Mouse (Mus musculus): ENCODE results near the gene Exph5. TPM values are rescaled to one million over a fixed set of nuclear protein-coding genes. Genes with fewer than 3 reads are reported as not detected.
A peak's percentile ranks its signal among the peaks of the same experiment; 100 is the strongest.

The Exph5 gene
- polyA plus RNA-seq, 1 experiment from 2014 or later: 0.46 TPM

- Histone ChIP-seq H3K9ac (no peak overlapping the region), H3K4me3 (no peak overlapping the region), H3K36me3 (no peaks in the 10 kb centered on the region), H3K4me2 (no peak overlapping the region), H3K27me3 (replicated peaks) (peaks cover 8% of the 10 kb centered on the region; the same call in 1 of the 2 replicates), H3K9me3 (replicated peaks) (no peaks in the 10 kb centered on the region), H3K4me1 (0 out of 2 replicates have a peak, but pooled peaks cover 5% of the 10 kb centered on the region), H3K27ac (no peak overlapping the region)
- no peak for ATAC-seq
- WGBS (ENCODE audit: insufficient replicate concordance): 53% methylated on average over 3 of the region's 3 CpGs
Observed at GRCm38 (mm10) chr9:53378171-53378570, 76.7 kb downstream of the Exph5 start.

GRCm38 (mm10) chr9:53380595-53380994, 79.1 kb downstream of the Exph5 start:
- WGBS (ENCODE audit: insufficient replicate concordance): 32% methylated on average over 2 of the region's 2 CpGs

DNA sequence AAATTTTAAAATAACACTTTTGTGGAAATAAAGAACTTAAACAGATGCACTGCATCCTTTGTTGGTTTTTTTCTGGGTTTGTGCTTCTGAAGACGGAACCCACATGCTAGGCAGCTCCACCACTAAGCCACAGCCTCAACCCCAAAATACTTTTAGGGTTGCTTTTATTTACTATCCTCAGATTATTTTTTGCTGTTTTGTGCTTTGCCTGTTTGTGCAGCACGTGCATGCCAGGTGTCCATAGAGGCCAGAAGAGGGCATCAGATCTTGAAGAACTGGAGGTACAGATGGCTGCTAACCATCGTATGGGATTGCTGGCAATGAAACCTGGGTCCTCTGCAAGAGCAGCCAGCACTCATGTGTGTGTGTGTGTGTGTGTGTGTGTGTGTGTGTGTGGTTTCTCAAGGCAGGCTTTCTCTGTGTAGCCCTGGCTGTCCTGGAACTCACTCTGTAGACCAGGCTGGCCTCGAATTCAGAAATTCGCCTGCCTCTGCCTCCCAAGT, 79.7 kb downstream of the Exph5 start:
- Histone ChIP-seq H3K9me3 (replicated peaks) (no peaks in the 10 kb centered on the region), H3K27ac (no peak overlapping the region), H3K4me1 (peaks cover 16% of the 10 kb centered on the region), H3K36me3 (no peaks in the 10 kb centered on the region), H3K9ac (no peak overlapping the region), H3K27me3 (replicated peaks) (peaks cover 23% of the 10 kb centered on the region), H3K4me2 (no peak overlapping the region), H3K4me3 (no peak overlapping the region)
- WGBS (ENCODE audit: insufficient replicate concordance): 68% methylated on average over 5 of the region's 5 CpGs
- no peak for ATAC-seq

More at GRCm38 (mm10) chr9:53380595-53380994, 79.1 kb downstream of the Exph5 start:
- H3K4me1 ChIP-seq: peaks cover 16% of the 10 kb centered on the region
- H3K27ac ChIP-seq: no peak overlapping the region
- H3K36me3 ChIP-seq: no peaks in the 10 kb centered on the region
- peaks cover 23% of the 10 kb centered on the region for H3K27me3 ChIP-seq (replicated peaks)
- no peaks in the 10 kb centered on the region for H3K9me3 ChIP-seq (replicated peaks)
- no peak for ATAC-seq
- H3K9ac ChIP-seq: no peak overlapping the region
- no peak overlapping the region for H3K4me2 ChIP-seq
- no peak overlapping the region for H3K4me3 ChIP-seq

DNA sequence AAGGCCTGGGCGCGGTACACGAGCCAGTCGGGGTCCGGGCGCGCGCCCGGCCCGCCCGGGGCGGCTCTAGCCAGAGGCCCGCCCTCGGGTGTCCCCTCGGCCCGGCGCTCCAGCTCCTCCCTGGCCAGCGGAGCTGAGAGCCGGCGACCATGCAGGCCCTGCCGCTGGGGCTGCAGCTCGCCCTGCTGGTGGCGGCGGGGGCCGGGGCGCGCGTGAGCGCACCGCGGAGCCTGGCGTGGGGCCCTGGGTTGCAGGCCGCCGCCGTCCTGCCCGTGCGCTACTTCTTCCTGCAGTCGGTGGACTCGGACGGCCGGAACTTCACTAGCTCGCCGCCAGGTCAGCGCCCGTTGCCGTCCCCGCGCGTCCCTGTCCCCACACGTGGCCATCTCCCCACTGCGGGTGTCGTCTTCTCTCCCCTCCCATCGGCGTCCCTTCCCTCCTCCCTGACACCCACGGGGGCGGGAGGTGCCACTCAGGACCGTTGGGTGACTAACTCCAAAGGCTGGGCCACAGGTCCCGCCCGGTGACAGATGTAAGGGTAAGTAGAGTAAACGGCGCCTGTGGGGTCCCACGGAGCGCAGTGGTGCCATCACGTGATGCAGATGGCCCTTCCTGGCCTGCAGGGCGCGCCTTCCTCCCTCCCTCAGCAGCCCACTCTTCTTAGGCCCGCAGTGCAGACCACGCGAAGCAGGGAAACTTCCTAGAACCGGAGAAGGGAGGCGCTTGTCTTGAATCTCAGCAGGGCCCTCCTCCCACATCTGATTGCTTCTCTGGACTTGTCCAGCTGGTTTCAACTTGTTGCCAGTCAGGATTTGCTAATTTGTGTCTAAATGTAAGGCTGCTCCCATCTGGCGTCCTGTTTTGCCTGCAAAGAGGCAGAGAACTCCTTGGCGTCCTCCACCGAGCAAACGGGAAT, 82.7 kb downstream of the Exph5 start, which contains the start of gene Kdelc2:
TSS of gene Kdelc2 (plus strand) at position 75 of the 916 bp plus-strand sequence.
- Histone ChIP-seq H3K4me1 (peaks cover 11% of the 10 kb centered on the region), H3K27ac (peak within 1 kb of the TSS; percentile 81), H3K9ac (peak within 1 kb of the TSS; percentile 70), H3K36me3 (0 out of 2 replicates have a peak, but pooled peaks cover 3% of the 10 kb centered on the region), H3K4me3 (peak within 1 kb of the TSS; percentile 67), H3K4me2 (peak within 1 kb of the TSS; percentile 83), H3K9me3 (replicated peaks) (no peaks in the 10 kb centered on the region), H3K27me3 (replicated peaks) (peaks cover 23% of the 10 kb centered on the region)
- ATAC-seq: peak; percentile 64
- under 1% methylated on average over 57 of the region's 75 CpGs for WGBS (ENCODE audit: insufficient replicate concordance)

DNA sequence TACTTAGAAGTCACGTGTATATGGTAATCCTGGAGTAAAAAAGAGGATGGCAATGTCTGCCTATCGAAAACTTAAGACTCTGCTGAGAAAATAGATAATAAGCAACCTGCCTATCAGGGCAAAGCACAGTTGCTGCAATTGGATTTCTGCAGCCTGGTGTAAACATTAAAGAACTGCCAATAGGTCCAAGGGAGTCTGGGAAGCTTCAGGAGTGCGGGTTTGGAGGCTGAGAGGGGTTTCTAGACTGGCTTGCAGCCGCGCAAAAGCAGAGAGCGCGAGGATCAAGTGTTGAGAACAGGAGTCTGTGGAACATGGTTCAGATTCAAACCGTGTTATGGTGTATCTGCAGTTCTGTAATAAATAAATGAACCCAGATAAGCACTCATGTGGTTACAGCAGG, 83.4 kb downstream of the Exph5 start:
- H3K27ac ChIP-seq: peak overlapping the region; percentile 81; the same call in 1 of the 2 replicates
- 26% methylated on average over 8 of the region's 8 CpGs for WGBS (ENCODE audit: insufficient replicate concordance)
- H3K9ac ChIP-seq: peak overlapping the region; percentile 70
- H3K4me3 ChIP-seq: peak overlapping the region; percentile 67
- peak; percentile 3 for ATAC-seq
- H3K27me3 ChIP-seq (replicated peaks): peaks cover 23% of the 10 kb centered on the region
- no peaks in the 10 kb centered on the region for H3K9me3 ChIP-seq (replicated peaks)
- peaks cover 11% of the 10 kb centered on the region for H3K4me1 ChIP-seq
- peak overlapping the region; percentile 83 for H3K4me2 ChIP-seq
- H3K36me3 ChIP-seq: 0 out of 2 replicates have a peak, but pooled peaks cover 3% of the 10 kb centered on the region

- H3K9me3 ChIP-seq (replicated peaks): no peaks in the 10 kb centered on the region
- no peak overlapping the region for H3K9ac ChIP-seq
- no peak overlapping the region for H3K4me2 ChIP-seq
- WGBS (ENCODE audit: insufficient replicate concordance): 43% methylated on average over 2 of the region's 2 CpGs
- peaks cover 22% of the 10 kb centered on the region for H3K27me3 ChIP-seq (replicated peaks)
- H3K4me3 ChIP-seq: no peak overlapping the region
- H3K36me3 ChIP-seq: 0 out of 2 replicates have a peak, but pooled peaks cover 6% of the 10 kb centered on the region
- ATAC-seq: no peak
- H3K4me1 ChIP-seq: peaks cover 11% of the 10 kb centered on the region
- no peak overlapping the region for H3K27ac ChIP-seq
Observed at GRCm38 (mm10) chr9:53387431-53387830, 86.0 kb downstream of the Exph5 start.

DNA sequence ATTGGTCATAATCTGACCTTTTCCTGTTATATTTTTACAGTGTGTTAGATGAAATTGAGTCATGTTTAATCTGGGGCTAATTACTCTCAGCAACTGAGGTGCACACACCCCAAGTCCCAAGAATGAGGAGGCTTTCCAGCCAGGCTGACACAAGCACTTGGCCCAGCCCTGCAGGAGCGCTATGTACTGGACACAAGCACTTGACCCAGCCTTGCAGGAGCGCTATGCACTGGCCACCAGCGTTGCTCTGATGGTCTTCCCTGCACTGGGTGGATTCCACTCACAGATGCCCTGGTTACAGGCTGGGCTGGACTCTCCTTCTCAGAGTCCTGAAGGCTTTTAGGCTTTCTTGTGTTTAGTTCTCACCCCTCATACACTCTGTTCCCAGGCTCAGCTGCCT, 87.6 kb downstream of the Exph5 start:
- no peak for ATAC-seq
- Histone ChIP-seq H3K27ac (no peak overlapping the region), H3K4me3 (no peak overlapping the region), H3K9ac (no peak overlapping the region), H3K27me3 (replicated peaks) (peaks cover 9% of the 10 kb centered on the region), H3K36me3 (0 out of 2 replicates have a peak, but pooled peaks cover 6% of the 10 kb centered on the region), H3K4me1 (peaks cover 8% of the 10 kb centered on the region), H3K4me2 (no peak overlapping the region), H3K9me3 (replicated peaks) (no peaks in the 10 kb centered on the region)
- WGBS (ENCODE audit: insufficient replicate concordance): 78% methylated on average over 3 of the region's 3 CpGs

DNA sequence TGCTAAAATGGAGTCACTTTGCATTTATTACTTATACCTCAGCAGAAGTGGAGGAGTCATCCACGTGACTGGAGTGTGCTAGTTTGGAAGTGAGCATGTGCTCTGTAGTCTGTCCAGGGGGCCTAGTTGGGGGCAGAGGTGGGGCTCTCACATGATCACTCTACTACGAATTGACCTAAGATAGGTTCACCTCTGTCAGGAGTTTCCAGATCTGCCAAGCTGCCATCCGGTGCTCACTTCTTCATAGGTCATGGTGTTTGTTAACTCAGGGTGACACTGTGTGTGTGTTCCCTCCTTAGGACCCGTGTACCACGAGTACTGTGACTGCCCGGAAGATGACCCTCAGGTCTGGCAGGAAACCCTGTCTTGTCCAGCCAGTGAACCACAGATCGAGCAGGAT, 88.7 kb downstream of the Exph5 start:
- 0 out of 2 replicates have a peak, but pooled peaks cover 6% of the 10 kb centered on the region for H3K36me3 ChIP-seq
- no peaks in the 10 kb centered on the region for H3K4me1 ChIP-seq
- H3K9me3 ChIP-seq (replicated peaks): no peaks in the 10 kb centered on the region
- no peak overlapping the region for H3K4me3 ChIP-seq
- no peak overlapping the region for H3K4me2 ChIP-seq
- H3K27ac ChIP-seq: no peak overlapping the region
- WGBS (ENCODE audit: insufficient replicate concordance): 61% methylated on average over 7 of the region's 7 CpGs
- H3K27me3 ChIP-seq (replicated peaks): no peaks in the 10 kb centered on the region; the same call in 1 of the 2 replicates
- no peak overlapping the region for H3K9ac ChIP-seq
- no peak for ATAC-seq

- ATAC-seq: peak; percentile 35
- WGBS (ENCODE audit: insufficient replicate concordance): 61% methylated on average over 13 of the region's 13 CpGs
- Histone ChIP-seq H3K4me2 (peak overlapping the region; percentile 19; the same call in 1 of the 2 replicates), H3K9me3 (replicated peaks) (no peaks in the 10 kb centered on the region), H3K27me3 (replicated peaks) (no peaks in the 10 kb centered on the region), H3K27ac (no peak overlapping the region), H3K4me3 (no peak overlapping the region), H3K36me3 (0 out of 2 replicates have a peak, but pooled peaks cover 4% of the 10 kb centered on the region), H3K4me1 (peaks cover 14% of the 10 kb centered on the region; the same call in 1 of the 2 replicates), H3K9ac (no peak overlapping the region)
Observed at GRCm38 (mm10) chr9:53397685-53398387, 96.4 kb downstream of the Exph5 start.

DNA sequence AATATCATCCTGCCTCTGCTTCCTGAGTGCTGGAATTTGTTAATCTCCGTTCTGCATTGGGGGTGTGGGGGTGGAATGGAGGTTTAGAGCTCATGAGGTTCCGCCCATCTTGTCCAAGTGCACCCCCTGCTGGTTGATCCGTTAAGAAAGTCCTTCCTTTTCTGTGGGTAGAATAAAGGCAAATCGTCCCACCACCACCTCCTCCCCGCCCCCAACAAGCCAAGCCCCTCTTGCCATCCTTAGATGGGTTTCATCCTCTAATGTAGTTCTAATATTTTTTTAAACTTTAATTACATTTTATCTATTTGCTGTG, 96.9 kb downstream of the Exph5 start:
- H3K36me3 ChIP-seq: 0 out of 2 replicates have a peak, but pooled peaks cover 4% of the 10 kb centered on the region
- H3K9ac ChIP-seq: no peak overlapping the region
- peaks cover 14% of the 10 kb centered on the region; the same call in 1 of the 2 replicates for H3K4me1 ChIP-seq
- WGBS (ENCODE audit: insufficient replicate concordance): 4% methylated on average over 5 of the region's 5 CpGs
- no peaks in the 10 kb centered on the region for H3K9me3 ChIP-seq (replicated peaks)
- H3K4me3 ChIP-seq: no peak overlapping the region
- H3K27ac ChIP-seq: no peak overlapping the region
- ATAC-seq: peak; percentile 15; the same call in 1 of the 2 replicates
- H3K27me3 ChIP-seq (replicated peaks): no peaks in the 10 kb centered on the region
- H3K4me2 ChIP-seq: peak overlapping the region; percentile 19; the same call in 1 of the 2 replicates

- Histone ChIP-seq H3K4me2 (no peak overlapping the region), H3K27me3 (replicated peaks) (no peaks in the 10 kb centered on the region), H3K9ac (no peak overlapping the region), H3K27ac (no peak overlapping the region), H3K4me3 (no peak overlapping the region), H3K36me3 (0 out of 2 replicates have a peak, but pooled peaks cover 4% of the 10 kb centered on the region), H3K4me1 (peaks cover 16% of the 10 kb centered on the region; the same call in 1 of the 2 replicates), H3K9me3 (replicated peaks) (no peaks in the 10 kb centered on the region)
- WGBS (ENCODE audit: insufficient replicate concordance): 78% methylated on average over 8 of the region's 8 CpGs
- ATAC-seq: no peak
Observed at GRCm38 (mm10) chr9:53399537-53399936, 98.1 kb downstream of the Exph5 start.

All from liver, embryonic 12.5 days (tissue).